ENCODE assay signal across 19 mouse cellular contexts in the genomic region with DNA sequence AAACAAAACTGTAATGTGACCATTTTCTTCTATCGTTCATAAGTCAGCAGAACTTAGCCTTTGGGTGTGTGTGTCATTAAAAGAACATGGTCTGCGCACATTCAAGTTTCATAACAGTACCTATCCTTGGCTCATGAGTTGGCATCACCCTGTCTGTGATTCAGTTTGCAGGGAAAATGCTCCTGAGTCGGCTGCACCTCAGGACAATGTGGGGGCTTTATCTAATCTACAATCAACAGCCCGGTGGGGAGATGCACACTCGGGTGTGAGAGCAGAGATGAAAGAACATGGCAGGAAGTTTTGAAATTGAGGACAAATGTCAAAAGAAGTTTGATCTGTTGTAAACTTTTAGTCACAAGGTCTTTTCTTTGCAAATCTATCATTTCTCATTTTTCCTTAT.
"Had no signal": no experiment of that assay in that cellular context is flagged by ENCODE, and none has a peak within 500 bp of the region (broad histone marks: within the 10 kb centered on the region; RNA-seq: fewer than 3 reads in every experiment).

No protein-coding gene starts in this region.

- ATAC-seq: intestine, embryonic 15.5 days; liver, embryonic 12.5 days; midbrain, embryonic 13.5 days; midbrain, embryonic 16.5 days had no signal

- H3K27me3 ChIP-seq: intestine, embryonic 15.5 days; kidney, embryonic 15.5 days; limb, embryonic 12.5 days; limb, embryonic 15.5 days; liver, embryonic 12.5 days; midbrain, embryonic 13.5 days; neural tube, embryonic 13.5 days had no signal

- H3K9me3 ChIP-seq: intestine, embryonic 15.5 days; kidney, embryonic 15.5 days; limb, embryonic 12.5 days; limb, embryonic 15.5 days; liver, embryonic 12.5 days; midbrain, embryonic 10.5 days; midbrain, embryonic 13.5 days; neural tube, embryonic 13.5 days had no signal

- H3K4me3 ChIP-seq: intestine, embryonic 15.5 days; kidney, embryonic 15.5 days; limb, embryonic 12.5 days; limb, embryonic 15.5 days; liver, embryonic 12.5 days; midbrain, embryonic 10.5 days; midbrain, embryonic 13.5 days; myocyte; neural tube, embryonic 13.5 days had no signal

- H3K36me3 ChIP-seq: intestine, embryonic 15.5 days; kidney, embryonic 15.5 days; limb, embryonic 12.5 days; limb, embryonic 15.5 days; liver, embryonic 12.5 days; midbrain, embryonic 10.5 days; midbrain, embryonic 13.5 days; neural tube, embryonic 13.5 days had no signal

- DNase-seq: kidney, adult 11 months; kidney, adult 8-10 months; kidney, postnatal 10 days; kidney, postnatal 36 days; left cerebral cortex, postnatal 4 days; lung, adult 2 months; lung, postnatal 14 days; lung, postnatal 4 days; retina, postnatal 1 day had no signal

- H3K4me1 ChIP-seq: intestine, embryonic 15.5 days; kidney, embryonic 15.5 days; midbrain, embryonic 10.5 days; midbrain, embryonic 13.5 days; neural tube, embryonic 13.5 days had no signal
